Mouse (Mus musculus): ENCODE measurements around the gene Prdx1. TPM values are rescaled to one million over a fixed set of nuclear protein-coding genes. Genes with fewer than 3 reads are reported as not detected.
"Not testable (repeated sequence)": the region's sequence is repeated elsewhere in the genome, so short reads cannot be mapped to it uniquely, and the experiment has no call there.

The Prdx1 gene
- total RNA-seq, 4 experiments from 2014 or later: 514 to 868 (median 646) TPM

GRCm38 (mm10) chr4:116679141-116679540 lies 6.2 kb upstream of the Prdx1 start:
- DNase-seq: no peak

DNA sequence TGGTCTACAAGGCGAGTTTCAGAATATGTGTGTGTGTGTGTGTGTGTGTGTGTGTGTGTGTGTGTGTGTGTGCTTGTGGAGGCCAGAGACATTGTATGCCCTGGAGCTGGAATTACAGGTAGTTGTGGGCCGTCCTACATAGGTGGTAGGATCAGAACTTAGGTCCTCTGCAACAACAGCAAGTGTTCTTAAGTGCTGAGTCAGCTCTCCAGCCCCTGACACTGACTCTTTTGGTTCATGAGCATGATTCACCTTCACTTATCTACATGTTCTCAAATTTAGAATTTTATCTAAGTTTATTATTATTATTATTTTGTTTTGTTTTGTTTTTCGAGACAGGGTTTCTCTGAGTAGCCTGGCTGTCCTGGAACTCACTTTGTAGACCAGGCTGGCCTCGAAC lies 4.8 kb upstream of the Prdx1 start:
- DNase-seq: not testable (repeated sequence)

GRCm38 (mm10) chr4:116683957-116684356 lies 1.4 kb upstream of the Prdx1 start:
- no peak for DNase-seq

DNA sequence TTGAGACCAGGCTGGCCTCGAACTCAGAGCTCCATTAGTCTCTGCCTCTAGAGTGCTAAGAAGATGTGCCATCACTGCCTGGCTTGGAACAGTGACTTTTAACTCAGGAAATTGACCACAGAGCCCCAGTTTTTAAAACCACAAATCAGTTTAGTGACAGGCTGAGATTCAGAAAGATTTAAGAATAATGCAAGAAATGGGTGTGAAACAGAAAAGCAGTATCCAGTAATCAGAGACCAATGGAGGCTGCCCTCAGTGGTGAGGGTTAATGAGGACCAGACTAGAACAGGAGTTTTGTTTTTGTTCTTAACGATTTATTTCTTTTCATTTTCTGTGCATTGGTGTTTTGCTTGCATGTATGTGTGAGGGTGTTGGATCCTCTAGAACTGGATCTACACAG lies 679 bp upstream of the Prdx1 start:
- no peak for DNase-seq

GRCm38 (mm10) chr4:116687041-116687440 lies 1.7 kb downstream of the Prdx1 start:
- no peak for DNase-seq

GRCm38 (mm10) chr4:116689309-116689876 lies 4.0 kb downstream of the Prdx1 start:
- DNase-seq: no peak

DNA sequence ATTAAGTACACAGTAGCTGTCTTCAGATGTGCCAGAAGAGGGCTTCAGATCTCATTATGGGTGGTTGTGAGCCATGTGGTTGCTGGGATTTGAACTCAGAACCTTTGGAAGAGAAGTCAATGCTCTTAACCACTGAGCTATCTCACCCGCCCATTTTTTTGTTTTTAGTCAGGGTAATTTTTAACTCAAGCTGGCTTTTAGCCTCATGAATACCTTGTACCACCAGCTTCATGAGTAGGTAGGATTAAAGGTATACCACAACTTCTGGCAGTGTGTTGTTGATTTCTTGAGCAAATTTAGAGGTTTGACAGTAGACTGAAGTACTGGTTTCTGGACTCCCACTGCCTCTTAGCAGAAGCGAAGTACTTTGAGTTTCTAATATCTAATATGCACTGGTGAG lies 6.8 kb downstream of the Prdx1 start:
- no peak for DNase-seq

DNA sequence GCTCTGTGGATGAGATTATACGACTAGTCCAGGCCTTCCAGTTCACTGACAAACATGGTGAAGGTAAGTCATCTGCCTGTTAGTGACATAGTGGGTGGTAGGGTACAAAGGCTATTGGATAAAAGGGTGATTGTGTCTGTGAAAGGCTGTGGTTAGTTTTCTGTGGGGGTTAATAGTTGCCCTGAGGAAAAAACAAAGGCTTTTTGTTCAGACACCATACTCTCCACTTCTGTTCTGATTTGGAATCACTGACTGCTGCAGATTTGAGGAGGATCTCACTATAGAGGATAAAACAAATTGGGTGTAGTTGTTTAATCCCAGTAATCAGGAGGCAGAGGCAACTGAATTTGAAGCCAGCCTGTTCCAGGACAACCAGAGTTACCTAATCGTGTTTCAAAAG lies 8.4 kb downstream of the Prdx1 start:
- DNase-seq: no peak

- DNase-seq: peak; percentile 57
These were observed 13.5 kb downstream of the Prdx1 start for GRCm38 (mm10) chr4:116698693-116699342.

DNA sequence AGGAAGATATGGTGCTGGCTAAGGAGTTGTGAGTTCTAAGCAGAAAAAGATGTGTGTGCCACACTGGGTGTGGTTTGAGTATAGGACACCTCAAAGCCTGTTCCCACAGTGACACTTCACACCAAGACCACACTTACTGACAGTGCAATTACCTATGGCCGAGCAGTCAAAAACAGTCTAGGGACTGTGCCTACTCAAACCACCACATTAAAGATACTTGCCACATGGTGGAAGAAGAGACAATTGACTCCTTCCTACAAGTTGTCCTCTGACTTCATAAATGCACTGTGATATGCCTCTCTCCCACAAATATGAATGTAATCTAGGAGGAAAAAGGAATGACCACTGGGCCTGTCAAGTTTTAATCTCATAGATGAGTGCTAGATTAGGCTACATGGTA lies 15.6 kb downstream of the Prdx1 start:
- DNase-seq: no peak

- DNase-seq: peak; percentile 66
These were observed 18.5 kb downstream of the Prdx1 start for GRCm38 (mm10) chr4:116703804-116704203.

DNA sequence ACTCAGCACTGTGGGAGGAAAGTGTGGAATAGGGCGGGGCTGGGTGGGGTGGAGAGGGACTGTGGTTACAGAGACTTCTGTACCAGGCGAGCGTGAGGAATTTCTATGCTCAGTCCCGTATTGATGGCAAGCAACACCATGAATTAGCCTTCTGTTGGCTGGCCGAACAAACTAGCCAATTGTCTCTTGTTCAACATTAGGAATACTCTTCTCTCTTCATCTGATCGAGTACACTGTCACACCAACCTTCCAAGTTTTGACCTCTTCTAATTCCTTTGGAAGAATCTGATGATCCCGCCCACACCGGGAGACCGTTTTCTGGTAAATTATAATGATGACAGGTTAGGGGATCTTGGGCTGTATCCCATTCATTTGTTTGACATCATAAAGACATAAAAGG lies 22.3 kb downstream of the Prdx1 start:
- no peak for DNase-seq

DNA sequence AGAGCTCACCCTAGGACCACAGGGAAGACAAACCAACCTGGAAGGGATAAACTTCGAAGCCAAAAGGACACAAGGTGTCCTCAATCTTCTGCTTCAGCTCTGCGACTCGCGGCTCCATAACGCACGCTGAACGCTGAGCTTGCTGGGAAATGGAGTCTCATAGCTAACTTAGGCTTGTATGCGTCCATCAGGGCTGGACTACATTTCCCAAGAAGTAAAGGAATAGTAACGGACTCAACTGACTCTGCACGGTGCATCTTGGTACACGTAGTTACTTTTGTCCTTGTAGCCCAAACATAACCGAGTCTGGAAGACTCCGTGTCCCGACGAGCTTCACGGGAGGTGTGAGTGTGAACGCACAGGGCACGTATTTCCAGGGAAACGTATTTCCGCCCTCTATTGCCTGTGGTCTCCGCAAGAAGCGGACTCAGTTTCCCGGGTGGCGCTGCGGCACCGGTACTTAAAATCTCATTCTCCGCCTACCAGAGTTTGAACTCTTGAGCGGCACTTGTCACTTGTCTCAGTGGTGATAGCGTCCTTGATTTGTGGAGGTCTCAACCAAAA lies 22.9 kb downstream of the Prdx1 start, which contains the start of the genes Mmachc and Ccdc163:
Gene Mmachc (minus strand): TSS at position 206 of the 564 bp plus-strand sequence.
Gene Ccdc163 (plus strand): TSS at position 309 of the 564 bp plus-strand sequence.
- peak; percentile 94 for DNase-seq

GRCm38 (mm10) chr4:116708791-116709390 lies 23.5 kb downstream of the Prdx1 start:
- DNase-seq: no peak

- no peak for DNase-seq
These were observed 24.8 kb downstream of the Prdx1 start for GRCm38 (mm10) chr4:116710154-116710553.

- DNase-seq: no peak
These were observed 27.2 kb downstream of the Prdx1 start for GRCm38 (mm10) chr4:116712536-116712935.

DNA sequence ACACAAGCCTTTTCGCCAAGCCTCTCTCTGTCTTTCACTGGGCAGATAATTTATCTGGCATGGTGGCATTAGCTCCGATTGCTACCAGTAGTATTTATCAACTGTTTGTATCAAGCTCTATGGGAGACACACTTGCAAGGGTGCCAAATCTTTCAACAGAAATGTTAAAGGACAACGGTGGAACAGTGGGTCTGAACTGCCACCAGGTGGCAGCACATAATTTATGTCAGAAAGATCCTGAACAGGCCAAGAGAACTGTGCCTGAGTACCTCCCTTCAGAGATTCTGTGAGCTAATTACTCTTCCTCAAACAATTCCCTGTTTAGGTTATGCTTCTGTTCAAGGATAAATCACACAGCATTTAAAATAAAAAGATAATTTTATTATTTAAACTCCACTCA lies 34.1 kb downstream of the Prdx1 start:
- peak; percentile 52 for DNase-seq

DNA sequence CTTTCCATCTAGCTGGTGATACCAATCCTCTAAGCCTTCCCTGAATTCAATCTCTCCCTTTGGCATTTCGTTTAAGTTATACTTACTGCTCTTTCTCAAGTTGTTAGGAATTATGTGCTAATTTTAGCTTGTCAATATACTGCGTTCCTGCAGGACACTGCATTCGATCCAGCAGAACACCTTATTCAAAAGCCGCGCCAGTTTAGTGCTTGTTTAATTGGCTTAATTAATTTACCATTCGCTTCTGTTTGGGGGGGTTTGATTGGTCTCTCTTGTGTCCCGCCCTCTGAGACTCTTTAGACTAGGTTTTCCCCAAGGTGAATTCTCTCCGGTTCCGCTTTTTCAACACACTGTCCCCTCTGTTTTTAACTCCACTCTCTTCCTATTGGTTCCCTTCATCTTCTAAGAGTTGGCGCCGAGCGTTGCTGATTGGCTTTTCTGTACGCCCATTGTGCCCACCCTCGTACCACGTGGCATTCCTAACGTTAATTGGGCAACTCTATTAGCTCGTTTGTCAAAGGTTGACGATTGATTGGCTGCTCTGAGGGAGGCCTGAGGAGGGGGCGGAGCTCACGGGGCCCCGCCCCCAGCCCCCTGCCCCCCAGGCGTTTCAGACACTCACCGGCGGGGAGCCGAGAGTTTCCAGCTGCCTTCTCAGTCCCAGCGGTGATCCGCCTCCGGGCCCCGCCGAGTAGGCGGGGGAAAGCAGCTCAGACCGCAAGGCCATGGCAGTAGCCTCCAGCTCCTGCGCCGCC lies 35.2 kb downstream of the Prdx1 start, which contains the start of gene Tesk2:
Gene Tesk2 (plus strand): TSS at position 606 of the 755 bp plus-strand sequence.
- DNase-seq: peak; percentile 94

GRCm38 (mm10) chr4:116721098-116721628 lies 35.8 kb downstream of the Prdx1 start:
- DNase-seq: no peak

DNA sequence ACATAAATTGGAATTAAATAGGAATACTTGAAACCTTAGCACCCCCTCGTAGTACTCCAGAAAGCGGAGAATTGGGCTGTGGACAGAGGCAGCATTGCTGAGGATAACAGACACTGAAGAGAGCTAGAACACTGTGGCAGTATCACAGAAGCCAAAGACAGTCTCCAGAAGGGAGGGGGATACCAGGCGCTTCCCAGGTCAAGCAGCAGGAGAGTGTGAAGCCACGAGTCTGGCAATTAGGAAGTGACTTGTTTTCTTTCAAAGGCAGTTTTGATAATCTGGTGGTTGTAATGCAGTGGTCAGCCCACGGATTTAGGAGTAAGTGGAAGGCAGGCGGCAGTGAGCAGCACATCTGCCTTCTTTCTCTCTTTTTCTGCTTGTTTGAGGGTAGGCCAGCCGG lies 36.9 kb downstream of the Prdx1 start:
- DNase-seq: no peak

GRCm38 (mm10) chr4:116725444-116725843 lies 40.1 kb downstream of the Prdx1 start:
- no peak for DNase-seq

DNA sequence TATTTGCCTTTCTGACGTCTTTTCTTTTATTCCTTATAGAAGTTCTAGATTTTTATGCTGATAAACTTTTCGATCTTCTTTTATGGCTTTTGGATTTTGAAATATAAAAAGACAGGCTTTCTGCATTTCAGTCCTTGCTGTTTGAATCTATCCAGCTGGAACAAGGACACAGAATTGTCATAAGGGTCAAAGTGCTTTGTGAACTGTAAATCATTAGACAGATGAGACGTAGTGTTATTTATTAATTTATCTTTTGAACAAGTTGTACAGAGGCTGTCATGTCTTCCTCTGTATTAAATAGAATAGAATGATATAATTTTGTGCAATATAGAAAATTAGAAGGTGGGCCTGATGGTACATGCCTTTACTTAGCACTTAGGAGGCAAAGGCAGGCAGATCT lies 42.1 kb downstream of the Prdx1 start:
- no peak for DNase-seq

Data from adrenal gland, adult 8-10 months (tissue).